Mouse (Mus musculus): ENCODE measurements around the gene Lce1c. TPM values are rescaled to one million over a fixed set of nuclear protein-coding genes. Genes with fewer than 3 reads are reported as not detected.
"Not testable (repeated sequence)": the region's sequence is repeated elsewhere in the genome, so short reads cannot be mapped to it uniquely, and the experiment has no call there.

Lce1c gene
- not detected for total RNA-seq (2021)
- long read RNA-seq, experiment 1, result 0 reads
- long read RNA-seq, experiment 2, result 0 reads

GRCm38 (mm10) chr3:92678947-92679346, at the start of gene Lce1c:
Lce1c (plus strand) TSS chr3:92679247.
- no peak for TF ChIP-seq CTCF (conservative IDR thresholded peaks at IDR 0.05)
- no peak within 1 kb of the TSS for H3K4me3 ChIP-seq
- no peak for DNase-seq (ENCODE audit: low spot score in 2 of 2)
- no peak within 1 kb of the TSS for H3K27ac ChIP-seq

GRCm38 (mm10) chr3:92637745-92638652, 41.0 kb upstream of the Lce1c start:
- no peak for DNase-seq (ENCODE audit: low spot score in 2 of 2)
- H3K4me3 ChIP-seq, result no peak overlapping the region
- no peak for TF ChIP-seq CTCF (conservative IDR thresholded peaks at IDR 0.05)
- H3K27ac ChIP-seq, result no peak overlapping the region

GRCm38 (mm10) chr3:92638653-92638991, 40.4 kb upstream of the Lce1c start:
- Histone ChIP-seq H3K27ac (no peak overlapping the region), H3K4me3 (no peak overlapping the region)
- no peak for DNase-seq (ENCODE audit: low spot score in 2 of 2)
- no peak for TF ChIP-seq CTCF (conservative IDR thresholded peaks at IDR 0.05)

GRCm38 (mm10) chr3:92639854-92640253, 39.2 kb upstream of the Lce1c start:
- no peak for DNase-seq (ENCODE audit: low spot score in 2 of 2)
- H3K4me3 ChIP-seq, result no peak overlapping the region
- no peak for TF ChIP-seq CTCF (conservative IDR thresholded peaks at IDR 0.05)
- no peak overlapping the region for H3K27ac ChIP-seq

- Histone ChIP-seq H3K27ac (no peak within 1 kb of the TSS), H3K4me3 (no peak within 1 kb of the TSS)
- DNase-seq (ENCODE audit: low spot score in 2 of 2), result no peak
- no peak for TF ChIP-seq CTCF (conservative IDR thresholded peaks at IDR 0.05)
Measured at GRCm38 (mm10) chr3:92648207-92648606, 30.8 kb upstream of the Lce1c start, which contains the start of gene Lce1a1. Lce1a1 (minus strand) TSS chr3:92648307.

- no peak within 1 kb of the TSS for H3K27ac ChIP-seq
- H3K4me3 ChIP-seq, result no peak within 1 kb of the TSS
- DNase-seq (ENCODE audit: low spot score in 2 of 2), result no peak
- TF ChIP-seq CTCF (conservative IDR thresholded peaks at IDR 0.05), result no peak
Measured at GRCm38 (mm10) chr3:92656826-92657225, 22.2 kb upstream of the Lce1c start, which contains the start of gene Lce1b. Lce1b (minus strand) TSS chr3:92656926.

- DNase-seq (ENCODE audit: low spot score in 2 of 2), result no peak
- TF ChIP-seq CTCF (conservative IDR thresholded peaks at IDR 0.05), result no peak
Measured at GRCm38 (mm10) chr3:92670215-92670614, 8.8 kb upstream of the Lce1c start, which contains the start of gene Lce1a2. Lce1a2 (minus strand) TSS chr3:92670315.

GRCm38 (mm10) chr3:92687110-92687509, 8.1 kb downstream of the Lce1c start, which contains the start of gene Lce1d:
Lce1d (minus strand) TSS chr3:92687210.
- TF ChIP-seq CTCF (conservative IDR thresholded peaks at IDR 0.05), result no peak
- no peak for DNase-seq (ENCODE audit: low spot score in 2 of 2)
- H3K27ac ChIP-seq, result no peak within 1 kb of the TSS
- H3K4me3 ChIP-seq, result no peak within 1 kb of the TSS

More at GRCm38 (mm10) chr3:92670215-92670614, 8.8 kb upstream of the Lce1c start, which contains the start of gene Lce1a2:
- Histone ChIP-seq H3K4me3 (no peak within 1 kb of the TSS), H3K27ac (no peak within 1 kb of the TSS)

- not testable (repeated sequence) for DNase-seq (ENCODE audit: low spot score in 2 of 2); H3K4me3 ChIP-seq; H3K27ac ChIP-seq
Measured at GRCm38 (mm10) chr3:92689154-92689553, 10.1 kb downstream of the Lce1c start.

GRCm38 (mm10) chr3:92691688-92692087, 12.6 kb downstream of the Lce1c start:
- Histone ChIP-seq H3K27ac (no peak overlapping the region), H3K4me3 (no peak overlapping the region)
- TF ChIP-seq CTCF (conservative IDR thresholded peaks at IDR 0.05), result no peak
- DNase-seq (ENCODE audit: low spot score in 2 of 2), result no peak

GRCm38 (mm10) chr3:92694613-92695012, 15.6 kb downstream of the Lce1c start:
- Histone ChIP-seq H3K4me3 (no peak overlapping the region), H3K27ac (no peak overlapping the region)
- no peak for DNase-seq (ENCODE audit: low spot score in 2 of 2)
- no peak for TF ChIP-seq CTCF (conservative IDR thresholded peaks at IDR 0.05)

GRCm38 (mm10) chr3:92708974-92709373, 29.9 kb downstream of the Lce1c start, which contains the start of gene Lce1e:
Lce1e (minus strand) TSS chr3:92709074.
- DNase-seq (ENCODE audit: low spot score in 2 of 2), result no peak
- Histone ChIP-seq H3K4me3 (no peak within 1 kb of the TSS), H3K27ac (no peak within 1 kb of the TSS)
- TF ChIP-seq CTCF (conservative IDR thresholded peaks at IDR 0.05), result no peak

GRCm38 (mm10) chr3:92715122-92715521, 36.1 kb downstream of the Lce1c start:
- peak; percentile 28; the same call in 1 of the 2 replicates for TF ChIP-seq CTCF (conservative IDR thresholded peaks at IDR 0.05)
- H3K27ac ChIP-seq, result no peak overlapping the region
- no peak for DNase-seq (ENCODE audit: low spot score in 2 of 2)
- no peak overlapping the region for H3K4me3 ChIP-seq

GRCm38 (mm10) chr3:92720250-92720649, 41.2 kb downstream of the Lce1c start, which contains the start of gene Lce1f:
Lce1f (minus strand) TSS chr3:92720350.
- H3K4me3 ChIP-seq, result no peak within 1 kb of the TSS
- no peak for TF ChIP-seq CTCF (conservative IDR thresholded peaks at IDR 0.05)
- no peak within 1 kb of the TSS for H3K27ac ChIP-seq
- no peak for DNase-seq (ENCODE audit: low spot score in 2 of 2)

Data from layer of hippocampus, adult 2 months (tissue).